Mouse (Mus musculus) urinary bladder, adult 2 months (tissue): Measurements from ENCODE around the gene Tomm70a. TPM values are rescaled to one million over a fixed set of nuclear protein-coding genes. Genes with fewer than 3 reads are reported as not detected.
"Not testable (repeated sequence)": the region's sequence is repeated elsewhere in the genome, so short reads cannot be mapped to it uniquely, and the experiment has no call there.

Experiments
- DNase-seq: peaks from one replicate; pipeline ENCODE4 v3.0.0; 2022; ENCODE audit warnings: low spot score
- polyA plus RNA-seq: library from polyadenylated mRNA; depleted of rRNA; stranded (reverse); fragments of >200 nt; gene quantifications from 2 replicates; pipeline ENCODE4 v1.2.3, GENCODE M21; 2012

Gene Tomm70a
- polyA plus RNA-seq, 1 experiment, result 29.8 TPM

DNA sequence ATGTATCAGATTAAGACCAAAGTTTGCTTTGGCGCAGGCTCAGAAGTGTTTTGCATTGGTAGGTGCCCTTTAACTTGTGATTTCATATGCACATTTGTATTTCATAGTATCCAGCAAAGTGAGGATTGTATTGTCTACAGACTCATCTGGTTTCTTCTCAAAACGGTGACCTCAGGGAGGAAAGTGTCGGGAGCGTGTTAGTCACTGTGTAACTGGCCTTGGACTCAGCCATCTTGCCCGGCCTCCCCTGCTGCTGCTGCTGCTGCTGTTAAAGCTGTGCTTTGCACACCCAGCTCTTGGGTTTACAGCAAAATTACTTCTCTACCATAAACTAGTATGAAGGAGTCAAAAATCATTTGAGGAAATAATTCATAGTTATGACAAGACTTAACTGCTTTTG lies 23.2 kb downstream of the Tomm70a start:
- no peak for DNase-seq

DNA sequence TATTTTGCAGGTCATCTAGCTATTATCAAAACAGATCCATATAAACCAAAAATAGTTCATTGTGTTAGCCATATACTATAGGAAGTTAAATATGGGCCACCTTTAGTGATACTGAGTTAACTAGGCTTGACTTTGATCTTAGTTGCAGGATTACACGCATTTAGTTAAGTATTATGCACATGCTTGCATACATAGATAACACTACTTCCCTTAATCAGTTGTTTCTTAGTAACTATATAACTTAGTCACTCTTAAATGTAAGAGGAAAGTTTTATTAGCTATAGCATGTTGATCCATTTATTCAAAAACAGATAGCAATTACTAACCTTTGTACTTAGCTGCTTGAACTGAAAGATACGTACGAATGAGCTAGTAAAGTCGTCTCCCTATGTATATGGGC lies 29.9 kb downstream of the Tomm70a start:
- DNase-seq, result no peak

DNA sequence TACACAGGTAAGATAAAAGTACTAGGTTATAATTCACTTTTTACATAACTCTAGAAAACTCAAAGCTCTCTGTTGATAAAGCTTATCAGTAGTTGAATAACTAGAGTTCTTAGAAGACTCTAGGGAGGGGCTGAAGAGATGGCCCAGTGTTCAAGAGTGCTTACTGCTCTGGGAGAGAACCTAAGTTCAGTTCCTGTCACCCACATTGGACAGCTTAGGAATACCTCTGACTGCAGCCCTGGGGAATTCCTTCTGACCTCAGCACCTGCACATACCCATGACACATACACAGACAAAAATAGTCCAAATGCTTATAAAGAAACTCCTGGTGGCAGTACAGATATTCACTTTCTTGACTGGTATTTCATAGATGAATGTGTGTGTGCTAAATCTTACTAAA lies 34.4 kb downstream of the Tomm70a start:
- no peak for DNase-seq

DNA sequence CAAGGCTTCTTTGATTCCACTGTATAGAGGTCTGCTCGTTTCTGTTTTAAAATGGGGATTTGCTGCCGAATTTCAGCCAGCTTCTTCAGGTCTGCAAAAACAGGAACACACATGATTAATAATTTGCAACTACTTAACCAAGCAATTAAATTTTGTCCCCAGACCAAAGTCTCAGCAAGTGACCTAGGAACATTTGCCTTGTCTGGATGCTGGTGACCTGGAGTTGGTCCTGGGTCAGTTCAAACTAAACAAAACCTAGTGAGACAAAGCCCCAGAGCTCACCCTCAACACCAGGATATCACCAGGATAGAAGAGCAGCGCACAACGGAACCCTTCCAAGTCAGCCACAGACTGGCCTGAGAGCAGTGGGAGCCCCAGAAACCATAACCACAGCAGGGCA lies 35.6 kb downstream of the Tomm70a start:
- DNase-seq, result no peak

DNA sequence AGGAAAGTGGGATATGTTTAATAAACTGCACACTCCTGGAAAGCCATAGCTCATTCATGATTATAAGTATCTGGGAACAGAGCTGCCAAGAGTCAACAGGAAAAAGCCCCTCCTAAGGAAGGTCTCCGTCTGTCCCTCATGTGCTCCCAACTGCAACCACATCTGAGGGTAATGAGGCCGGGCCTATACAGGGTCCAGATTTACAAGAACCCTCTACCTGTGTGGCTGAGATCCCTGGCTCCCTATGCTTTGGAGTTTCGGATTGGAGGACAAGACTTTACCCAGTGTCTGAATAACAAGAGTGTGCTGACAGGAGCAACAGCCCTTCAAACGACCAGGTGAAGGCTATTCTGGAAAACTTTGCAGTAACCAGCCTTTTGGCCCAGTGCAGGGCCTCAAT lies 36.2 kb downstream of the Tomm70a start:
- DNase-seq, result no peak

DNA sequence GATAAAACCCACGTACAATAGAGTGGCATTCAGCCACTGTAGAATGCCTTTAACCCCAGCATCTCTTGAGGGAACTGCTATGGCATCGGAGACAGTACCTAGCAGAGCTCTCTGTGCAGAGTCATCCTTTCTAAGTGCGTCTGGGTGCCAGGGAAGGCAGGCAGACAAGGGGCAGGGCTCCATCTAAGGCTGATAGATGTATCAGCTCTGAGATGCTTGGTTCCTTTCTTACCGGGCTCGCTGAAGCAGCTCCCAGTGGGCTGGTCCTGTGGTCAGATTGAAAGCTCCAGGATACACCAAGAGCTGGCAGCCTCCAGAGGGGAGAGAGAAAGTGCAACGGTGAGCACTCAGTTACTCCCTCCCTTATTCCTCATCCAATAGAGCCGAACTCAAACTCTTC lies 38.3 kb downstream of the Tomm70a start:
- no peak for DNase-seq

DNA sequence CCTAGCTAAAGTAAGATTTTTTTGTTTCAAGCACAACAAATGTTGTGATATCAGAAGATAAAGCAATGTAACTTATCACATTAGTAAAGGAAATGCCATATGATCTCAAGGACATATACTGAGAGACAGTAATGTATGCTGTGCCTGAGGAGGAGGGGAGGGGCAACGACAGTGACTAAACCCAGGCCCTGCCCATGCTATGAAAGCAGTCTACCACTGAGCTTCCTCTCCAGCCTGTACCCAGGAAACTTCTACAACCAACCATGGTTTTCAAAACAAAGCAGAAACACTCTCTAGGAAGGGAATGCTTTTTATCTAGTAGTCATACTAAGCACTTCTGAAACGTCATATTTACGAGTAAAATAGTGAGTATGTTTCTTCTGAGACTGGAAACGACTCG lies 41.3 kb downstream of the Tomm70a start:
- DNase-seq, result no peak

DNA sequence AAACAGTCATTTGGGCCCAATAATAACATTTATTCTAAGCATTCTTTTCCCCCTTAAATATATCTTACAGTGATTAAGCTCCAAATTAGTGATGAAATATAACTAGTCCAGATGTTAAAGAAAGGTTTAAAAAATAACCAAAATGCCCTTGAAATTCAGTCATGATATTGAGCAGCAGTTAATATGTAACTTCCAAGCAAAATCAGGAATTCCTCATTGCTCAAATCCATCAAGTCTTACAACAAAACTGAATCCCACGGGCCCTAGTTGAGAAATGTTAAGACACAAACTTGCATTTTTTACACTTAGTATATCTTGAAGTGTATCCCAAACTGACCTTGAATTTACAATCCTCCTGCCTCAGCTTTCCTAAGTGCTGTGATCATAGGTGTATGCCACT lies 42.2 kb downstream of the Tomm70a start:
- DNase-seq, result no peak

DNA sequence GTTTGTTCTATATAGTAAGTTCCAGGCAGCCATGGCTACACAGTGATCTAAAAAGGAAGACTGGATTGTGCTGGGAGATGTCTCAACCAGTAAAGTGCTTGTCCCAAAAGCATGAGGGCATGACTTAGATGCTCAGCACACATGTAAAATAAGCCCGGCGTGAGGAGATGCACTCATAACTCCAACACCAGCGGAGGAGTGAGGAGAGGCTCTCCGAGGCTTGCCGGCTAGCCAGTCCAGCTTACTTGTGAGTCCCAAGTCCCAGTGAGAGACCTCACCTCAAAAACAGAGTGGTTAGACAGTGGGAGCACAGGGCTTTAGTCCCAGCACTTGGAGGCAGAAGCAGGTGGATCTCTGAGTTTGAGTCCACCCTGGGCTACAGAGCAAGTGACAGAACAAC lies 43.7 kb downstream of the Tomm70a start:
- no peak for DNase-seq

DNA sequence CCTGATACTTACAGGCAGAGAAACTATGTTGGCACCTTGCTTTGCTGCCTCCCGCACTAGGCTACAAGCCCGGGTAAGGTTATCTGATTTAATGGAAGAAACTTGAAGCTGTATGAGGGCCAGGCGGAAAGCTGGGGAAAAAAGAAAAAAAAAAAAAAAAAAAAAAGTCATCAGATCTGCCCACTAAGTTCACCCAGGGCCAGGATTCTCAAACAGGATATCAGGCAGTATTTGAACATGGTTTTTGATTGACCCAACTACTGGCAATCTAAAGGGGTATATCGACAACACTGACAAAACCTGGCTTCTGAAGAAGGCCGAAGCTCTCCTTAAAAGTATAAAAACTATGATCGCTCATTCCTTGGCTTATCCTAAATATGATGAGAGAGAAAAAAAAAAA lies 44.6 kb downstream of the Tomm70a start:
- DNase-seq, result no peak

DNA sequence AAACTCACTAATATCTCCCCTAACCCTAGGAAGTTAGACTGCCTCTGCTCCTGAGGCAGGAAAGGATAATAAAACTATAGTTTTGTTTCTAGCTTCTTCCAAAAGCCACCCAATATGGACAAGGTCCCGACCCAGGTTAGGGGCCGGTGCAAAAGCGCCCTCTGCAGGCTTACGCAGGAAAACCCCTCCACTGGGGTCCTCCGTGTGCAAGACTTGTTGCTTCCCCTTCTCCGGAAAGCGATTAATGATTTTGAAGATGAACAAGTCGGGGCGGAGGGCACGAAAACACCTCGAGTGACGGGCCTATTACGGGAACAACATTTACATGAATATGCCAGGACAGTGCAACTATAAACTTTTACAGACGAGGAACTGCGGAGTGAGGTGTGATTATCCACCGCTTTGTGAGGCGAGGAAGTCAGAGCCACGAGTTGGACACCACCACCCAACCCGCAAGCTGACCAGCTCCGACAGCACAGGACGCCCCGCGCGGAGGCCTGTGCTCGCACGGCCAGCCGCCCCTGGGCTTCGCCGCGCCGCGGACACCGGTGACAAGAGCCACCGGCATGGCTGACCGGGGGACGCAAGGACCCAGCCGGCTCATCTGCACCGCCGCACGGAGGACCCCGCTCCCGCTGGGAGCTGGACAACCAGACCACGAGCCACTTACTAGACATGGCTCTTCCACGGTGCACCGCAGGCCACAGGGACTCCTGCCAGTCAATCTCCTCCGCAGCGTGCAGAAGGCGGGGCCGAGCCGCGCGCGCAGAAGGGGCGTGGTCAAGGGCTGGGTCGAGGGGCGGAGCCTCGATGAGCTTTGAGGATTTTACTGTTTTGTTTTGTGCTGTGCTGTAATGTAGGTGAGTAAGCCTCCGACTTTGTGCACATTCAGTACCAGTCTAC lies 45.4 kb downstream of the Tomm70a start, which contains the start of gene Nit2:
Gene Nit2 (minus strand): TSS at position 731 of the 903 bp plus-strand sequence.
- DNase-seq, result peak; percentile 93

DNA sequence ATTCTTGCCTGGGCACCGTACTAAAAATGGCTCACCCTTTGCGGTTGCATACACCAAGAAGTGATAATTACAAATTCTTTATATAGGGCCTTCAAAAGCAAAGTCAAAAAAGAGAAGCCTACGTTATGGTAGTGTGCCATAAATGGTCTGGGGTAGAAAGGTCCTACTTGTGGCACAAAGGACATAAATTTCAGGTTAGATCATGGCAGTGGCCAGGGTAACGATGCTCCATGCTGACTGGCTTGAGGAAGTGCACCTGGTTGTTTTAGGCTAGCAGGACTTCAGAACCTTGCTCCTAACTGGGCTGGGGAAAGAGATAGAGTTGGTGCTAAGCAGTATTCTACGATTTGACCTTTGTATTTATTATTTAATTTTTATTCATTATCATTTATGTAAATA lies 46.0 kb downstream of the Tomm70a start:
- DNase-seq, result no peak

DNA sequence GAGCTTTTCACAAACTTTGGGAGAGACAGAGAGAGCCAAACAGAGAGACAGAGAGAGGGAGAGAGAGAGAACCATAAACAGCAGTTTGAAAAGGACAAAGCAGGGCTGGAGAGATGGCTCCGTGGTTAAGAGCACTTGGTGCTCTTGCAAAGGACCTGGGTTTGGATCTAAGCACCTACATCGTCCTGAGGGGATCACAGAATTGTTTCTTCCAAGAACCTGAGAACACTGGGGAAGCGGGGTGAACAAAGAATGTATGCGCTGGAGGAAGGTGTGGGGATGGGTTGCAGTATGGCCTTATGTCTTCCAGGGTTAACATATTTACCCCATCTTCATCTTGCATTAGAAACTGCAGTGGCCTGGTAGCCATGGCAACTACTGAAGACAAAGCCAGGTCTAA lies 46.7 kb downstream of the Tomm70a start:
- DNase-seq, result no peak

DNA sequence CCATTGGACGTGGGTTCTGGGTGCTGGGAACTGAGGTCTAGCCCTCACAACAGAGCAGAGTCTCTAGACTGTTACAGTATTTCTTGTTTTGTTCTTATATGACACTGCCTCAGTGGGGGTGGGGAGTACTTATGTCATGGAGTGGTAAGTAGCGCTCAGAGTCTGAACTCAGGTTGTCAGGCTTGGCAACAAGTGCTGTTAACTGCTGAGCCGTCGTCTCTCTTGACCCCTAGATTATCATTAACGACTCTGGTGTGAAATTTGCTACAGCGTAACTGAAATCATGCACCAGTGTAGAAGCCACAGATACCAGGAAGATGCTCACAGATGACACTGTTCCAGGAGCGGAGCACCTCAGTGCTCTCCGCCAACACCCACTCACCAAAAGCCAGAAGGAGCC lies 49.7 kb downstream of the Tomm70a start:
- DNase-seq, result no peak

DNA sequence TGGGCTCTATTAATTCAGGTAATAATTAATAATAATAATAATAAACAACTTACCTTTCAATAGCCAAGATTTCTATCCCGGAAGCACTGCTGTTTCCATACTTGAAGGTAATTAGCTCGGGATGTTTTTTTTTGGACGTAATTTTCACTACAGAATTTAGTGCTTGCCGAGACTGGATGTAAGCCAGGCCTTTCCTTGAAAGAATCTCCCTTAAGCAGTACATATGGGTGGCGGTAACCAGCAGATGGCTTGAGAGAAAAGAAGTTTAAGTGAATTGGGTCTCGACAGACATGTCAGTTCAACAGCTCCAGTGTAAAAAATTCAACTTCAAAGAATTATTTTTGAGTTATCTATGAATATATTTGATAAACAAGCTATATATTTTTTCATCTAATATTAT lies 50.1 kb downstream of the Tomm70a start:
- DNase-seq, result no peak

DNA sequence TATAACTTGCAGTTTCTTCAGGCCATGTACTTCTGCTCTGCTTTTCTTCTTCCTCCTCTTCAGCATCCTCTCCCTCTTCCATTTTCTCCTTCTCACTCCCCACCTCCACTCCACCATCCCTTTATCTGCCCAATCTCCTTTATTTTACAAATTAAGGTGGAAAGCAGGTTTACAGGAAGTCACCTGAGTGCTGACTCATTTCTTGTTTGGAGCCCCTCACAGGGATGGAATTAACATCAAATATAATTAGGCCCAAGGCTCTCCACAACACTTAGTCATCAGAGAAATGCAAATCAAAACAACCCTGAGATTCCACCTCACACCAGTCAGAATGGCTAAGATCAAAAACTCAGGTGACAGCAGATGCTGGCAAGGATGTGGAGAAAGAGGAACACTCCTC lies 53.0 kb downstream of the Tomm70a start:
- not testable (repeated sequence) for DNase-seq

DNA sequence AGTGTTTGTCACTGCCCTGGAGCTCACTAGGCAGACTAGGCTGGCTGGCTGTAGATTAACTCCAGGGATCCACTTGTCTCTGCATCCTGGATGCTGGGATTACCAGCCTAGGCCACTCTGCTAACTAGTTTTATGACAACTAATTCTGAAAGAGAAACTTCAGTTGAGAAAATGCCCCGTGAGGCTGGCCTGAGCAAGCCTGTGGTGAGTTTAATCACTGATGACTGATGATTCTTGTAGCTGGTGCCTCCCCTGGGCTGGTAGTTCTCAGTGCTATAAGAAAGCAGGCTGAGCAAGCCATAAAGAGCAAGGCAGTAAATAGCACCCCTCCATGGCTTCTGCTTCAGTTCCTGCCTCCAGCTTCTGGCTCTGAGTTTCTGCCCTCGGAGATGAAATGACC lies 54.2 kb downstream of the Tomm70a start:
- no peak for DNase-seq

DNA sequence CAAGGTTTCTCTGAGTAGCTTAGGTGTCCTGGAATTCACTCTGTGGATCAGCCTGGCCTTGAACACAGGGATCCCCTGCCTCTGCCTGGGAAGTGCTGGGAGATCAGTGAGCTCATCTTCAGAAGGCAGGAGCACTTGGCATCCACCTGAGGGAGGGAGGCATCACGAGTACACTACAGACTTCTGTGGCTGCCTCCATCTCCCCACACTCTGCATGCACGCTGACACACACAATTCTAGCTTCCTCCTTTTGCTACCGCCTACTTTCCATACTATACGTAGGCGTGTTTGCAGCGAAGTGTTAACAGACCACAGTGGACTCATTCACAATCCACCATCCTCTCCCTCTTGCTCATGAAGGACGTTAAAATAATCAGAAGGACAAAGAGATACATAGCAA lies 54.8 kb downstream of the Tomm70a start:
- DNase-seq, result no peak

DNA sequence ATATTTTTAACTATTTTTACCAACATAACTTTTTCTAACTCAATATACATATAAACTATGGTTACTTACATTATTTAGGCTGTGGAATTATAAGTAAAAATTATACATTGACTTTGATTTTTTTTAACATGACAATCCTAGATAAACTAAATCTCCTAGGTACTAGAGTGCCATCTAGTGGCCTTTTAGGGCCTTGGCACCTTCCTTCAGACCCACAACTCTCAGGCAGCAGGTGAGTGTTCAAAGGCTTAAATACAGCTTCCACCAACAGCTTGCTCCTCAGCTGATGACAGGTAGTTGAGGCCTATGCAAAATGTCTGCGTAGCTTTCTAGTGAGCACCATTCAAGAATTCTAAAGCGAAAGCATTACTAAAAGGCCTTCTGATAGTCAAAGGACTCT lies 55.8 kb downstream of the Tomm70a start:
- DNase-seq, result no peak

DNA sequence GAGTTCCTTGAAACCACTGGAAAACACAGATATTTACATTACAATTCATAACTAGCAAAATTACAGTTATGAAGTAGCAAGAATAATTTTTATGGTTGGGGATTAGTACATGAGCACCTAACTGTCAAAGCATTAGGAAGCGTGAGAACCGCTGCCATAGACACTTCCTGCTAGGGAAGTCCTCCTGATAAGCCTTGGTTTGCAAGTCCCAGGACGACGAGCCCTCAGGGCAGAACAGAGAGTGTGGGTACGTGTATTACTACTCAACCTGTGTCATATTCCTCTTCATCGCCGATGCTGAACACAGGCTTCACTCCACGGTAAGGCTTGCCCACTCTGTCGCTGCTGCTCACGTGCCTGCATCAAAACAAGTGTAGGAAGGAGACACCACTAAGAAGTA lies 56.2 kb downstream of the Tomm70a start:
- DNase-seq, result no peak

DNA sequence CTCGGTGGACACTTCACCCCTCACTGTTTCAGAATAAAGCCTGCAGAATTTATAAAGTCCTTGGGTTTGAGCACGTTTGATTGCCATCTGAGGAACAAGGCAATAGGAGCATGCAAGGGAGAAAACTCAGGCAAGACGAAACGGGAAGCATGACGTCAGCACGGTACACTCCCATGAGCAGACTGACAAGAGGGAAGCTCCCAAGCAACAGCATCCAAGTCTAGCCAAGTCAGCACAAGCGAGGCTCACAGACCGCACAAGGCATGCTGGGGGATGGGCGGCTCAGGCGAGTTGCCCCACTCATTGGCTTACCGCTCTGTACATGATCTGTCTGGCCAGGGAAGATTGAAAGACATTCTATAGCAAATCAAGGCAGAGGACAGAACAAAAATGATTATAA lies 59.7 kb downstream of the Tomm70a start:
- DNase-seq, result no peak

DNA sequence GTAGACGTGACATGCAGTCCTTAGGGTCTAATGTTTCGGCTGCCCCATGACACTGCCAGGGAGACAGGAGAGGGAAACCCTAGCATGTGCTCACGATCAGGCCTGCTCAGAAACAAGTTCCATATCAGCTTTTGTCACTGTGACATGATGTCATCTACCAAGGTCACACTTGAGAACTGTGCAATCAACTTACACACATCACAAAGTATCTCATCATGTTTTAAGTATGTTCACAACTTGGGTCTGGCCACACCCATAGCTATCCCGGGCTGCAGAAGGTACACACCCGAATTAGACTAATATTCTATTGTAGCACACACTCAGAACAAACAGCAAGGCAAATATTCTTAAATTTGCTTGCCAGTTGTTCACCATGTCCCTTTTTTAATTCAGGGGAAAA lies 60.5 kb downstream of the Tomm70a start:
- no peak for DNase-seq

DNA sequence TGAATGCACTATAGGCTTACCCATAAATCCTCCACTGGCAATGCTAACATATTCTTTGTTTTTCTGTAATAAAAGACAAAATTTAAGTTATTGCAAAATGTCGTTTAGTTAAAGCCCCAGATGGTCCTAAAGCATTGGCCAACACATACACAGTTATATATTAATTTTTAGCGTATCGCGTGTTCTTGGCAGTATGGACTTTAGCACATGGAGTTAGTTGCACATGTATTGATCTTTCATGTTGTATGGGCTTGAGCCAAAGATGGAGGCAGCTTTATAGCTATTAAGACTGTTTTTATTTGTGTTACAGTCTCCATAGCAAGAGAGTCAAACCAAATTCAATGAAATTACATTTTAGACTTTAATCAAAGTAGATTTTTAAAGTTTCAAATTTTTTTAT lies 65.1 kb downstream of the Tomm70a start:
- DNase-seq, result no peak

DNA sequence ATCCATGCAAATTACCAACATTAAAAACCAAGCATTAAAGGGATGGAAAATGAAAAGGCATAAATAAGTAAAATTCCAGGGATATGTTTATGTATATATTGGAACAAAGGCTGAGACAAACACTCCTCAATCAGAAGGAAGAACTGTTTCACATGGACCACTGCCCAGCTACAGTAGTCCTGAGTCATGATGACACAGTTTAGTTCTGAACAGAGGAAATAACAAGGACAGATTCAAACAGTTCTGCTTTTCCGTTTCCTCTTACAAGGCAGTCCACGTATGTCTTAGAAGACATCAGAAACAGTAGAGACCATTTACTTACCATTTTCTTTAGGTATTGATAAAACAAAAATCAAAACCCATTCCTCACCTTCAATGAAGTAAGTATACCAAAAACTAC lies 68.0 kb downstream of the Tomm70a start:
- DNase-seq, result no peak
